Mouse (Mus musculus) lung, adult 2 months (tissue): ENCODE measurements around the gene Igsf8.

ENCODE experiments used
- CTCF ChIP-seq: fragments of 200-500 bp; IDR thresholded peaks from 2 replicates; pipeline ENCODE4 v1.5.1; 2011; ENCODE audit warnings: mild to moderate bottlenecking, low read length, control low read depth; ENCODE audit not compliant: insufficient read depth
- POLR2A ChIP-seq: fragments of 200-500 bp; IDR thresholded peaks from 2 replicates; pipeline ENCODE4 v1.6.1; 2011; ENCODE audit warnings: low read depth, mild to moderate bottlenecking, control low read depth, low read length, borderline replicate concordance; ENCODE audit errors: extremely low read depth

DNA sequence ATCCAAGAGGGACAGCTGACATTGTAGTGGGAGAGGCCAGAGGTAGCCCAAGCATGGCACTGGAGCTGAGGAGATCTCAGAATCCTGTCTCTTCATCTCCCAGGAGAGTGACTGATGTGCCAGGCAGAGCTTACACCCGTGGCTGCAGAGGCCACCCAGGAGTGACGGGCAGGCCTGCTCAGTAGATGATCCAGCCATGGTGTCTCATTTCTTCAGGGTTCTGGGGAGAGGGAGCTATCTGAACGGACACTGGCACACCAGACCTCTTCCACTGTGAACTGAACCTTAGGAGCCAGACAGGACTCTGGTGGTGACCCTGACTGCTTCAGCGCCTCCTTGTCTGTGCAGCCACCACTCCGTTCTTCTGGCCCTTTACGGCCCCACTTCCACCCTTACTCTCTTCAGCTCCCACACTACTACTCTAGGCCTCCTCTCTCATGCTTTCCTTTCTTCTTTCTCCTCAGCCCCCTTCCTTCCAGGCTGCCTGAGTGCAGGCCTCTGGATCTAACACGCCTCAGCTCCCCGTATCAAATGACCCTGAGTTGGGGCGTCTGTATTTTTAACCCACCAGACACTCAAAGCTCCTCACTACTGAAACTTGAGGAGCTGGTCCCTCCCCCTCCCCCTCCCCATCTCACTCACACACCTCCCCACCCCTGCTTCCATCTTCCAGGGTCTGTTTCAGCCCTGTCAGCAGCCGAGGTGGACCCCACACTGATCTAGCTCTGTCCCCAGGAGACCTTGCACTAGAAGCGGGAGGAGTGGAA, 40.0 kb upstream of the Igsf8 start:
- no peak for TF ChIP-seq CTCF
- TF ChIP-seq POLR2A: no peak
